Mouse (Mus musculus) thymus, postnatal 10 days (tissue): Measurements from ENCODE around the gene Ahnak.
A peak's percentile ranks its signal among the peaks of the same experiment; 100 is the strongest.
"Not testable (repeated sequence)": the region's sequence is repeated elsewhere in the genome, so short reads cannot be mapped to it uniquely, and the experiment has no call there.

Source experiments
- DNase-seq, 2 experiments: peaks; one replicate each; pipeline ENCODE4 v3.0.0; 2021; ENCODE audit warnings: low spot score in 2 of 2

Gene Ahnak

DNA sequence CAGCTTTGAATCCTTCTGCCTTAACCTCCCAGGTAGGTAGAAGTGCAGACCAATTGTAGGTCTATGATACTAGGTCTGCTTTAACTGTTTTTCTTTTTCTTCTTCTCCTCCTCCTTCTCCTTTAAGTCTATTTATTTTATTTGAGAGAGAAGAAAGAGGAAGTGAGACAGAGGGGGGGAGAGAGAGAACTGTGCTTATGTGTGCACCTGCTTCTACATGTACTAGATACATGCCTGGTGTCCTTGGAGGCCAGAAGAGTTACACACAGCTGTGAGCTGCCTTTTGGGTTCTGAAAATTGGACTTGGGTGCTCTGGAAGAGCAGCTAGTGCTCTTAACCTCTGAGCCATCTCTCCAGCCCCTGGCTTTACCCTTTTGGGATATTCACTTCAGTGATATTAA, 52.0 kb downstream of the Ahnak start:
- DNase-seq, result peak in 1 of 2 experiments; percentile 35

DNA sequence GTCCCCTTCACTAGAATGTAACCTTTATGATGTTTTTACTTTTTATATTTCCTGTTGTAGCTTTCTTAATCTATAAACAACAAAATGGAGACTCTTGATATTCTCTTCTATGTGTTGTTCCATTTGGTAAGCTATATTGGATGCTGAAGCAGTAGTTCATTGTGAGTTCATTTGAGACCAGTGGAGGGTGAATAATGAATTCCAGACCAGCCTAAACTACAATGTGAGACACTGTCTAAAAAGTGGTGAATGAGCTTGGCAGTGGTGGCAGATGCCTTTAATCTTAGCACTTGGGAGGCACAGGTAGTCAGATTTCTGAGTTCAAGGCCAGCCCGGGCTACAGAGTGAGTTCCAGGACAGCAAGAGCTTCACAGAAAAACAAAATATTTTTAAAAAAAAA, 54.0 kb downstream of the Ahnak start:
- no peak for DNase-seq

DNA sequence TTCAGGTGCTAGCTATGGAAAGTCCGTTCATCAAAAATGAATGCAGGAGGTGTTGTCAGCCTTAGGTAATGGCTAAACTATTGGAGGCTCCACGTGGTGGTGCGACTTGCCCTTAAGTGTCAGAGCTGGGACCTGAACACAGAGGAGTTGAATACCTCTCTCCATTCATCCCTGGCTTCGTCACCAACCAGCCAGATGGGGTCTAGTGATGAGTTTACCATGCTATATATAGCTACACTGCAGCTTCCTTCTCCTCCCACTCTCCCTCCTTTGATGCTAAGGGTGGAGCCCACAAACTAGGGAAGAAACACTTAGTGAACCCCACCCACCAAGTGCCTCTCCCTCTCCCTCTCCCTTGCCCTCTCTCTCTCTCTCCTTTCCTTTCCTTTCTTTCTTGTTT, 55.2 kb downstream of the Ahnak start:
- no peak for DNase-seq

DNA sequence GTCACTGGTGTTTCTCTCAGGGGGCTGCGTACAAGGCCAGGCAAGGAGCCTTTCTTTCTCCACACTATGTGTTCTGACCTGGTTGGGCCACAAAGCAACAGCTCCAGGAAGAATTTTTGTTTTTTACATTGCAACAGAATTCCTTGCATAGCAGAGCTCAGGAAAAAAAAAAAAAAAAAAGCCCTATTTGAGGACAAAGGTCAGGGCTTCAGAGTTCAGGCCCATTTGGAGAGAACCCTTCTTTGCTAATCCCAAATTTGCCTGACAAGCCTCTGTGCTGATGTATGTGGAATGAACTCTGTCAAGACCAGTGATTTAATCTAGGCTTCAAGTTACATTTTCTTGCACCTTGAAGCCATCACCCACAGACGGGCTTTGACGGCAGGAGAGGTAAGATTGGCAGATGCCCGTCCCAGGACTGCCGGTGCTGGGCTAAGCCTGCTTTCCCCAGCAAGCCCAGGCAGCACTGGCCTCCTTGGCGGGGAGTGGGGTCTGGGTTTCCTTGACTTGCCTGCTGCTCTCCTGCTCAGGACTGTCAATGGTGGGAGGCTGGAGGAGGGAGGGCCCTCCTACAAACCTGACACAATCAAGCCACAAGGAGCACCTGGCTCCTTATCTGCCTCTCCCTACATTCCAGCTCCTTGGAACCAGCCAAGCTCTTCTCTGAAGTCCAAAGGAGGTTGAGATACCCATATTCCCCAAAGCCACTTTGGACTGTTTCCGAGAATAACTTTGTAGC, 58.3 kb downstream of the Ahnak start:
- DNase-seq, result no peak

DNA sequence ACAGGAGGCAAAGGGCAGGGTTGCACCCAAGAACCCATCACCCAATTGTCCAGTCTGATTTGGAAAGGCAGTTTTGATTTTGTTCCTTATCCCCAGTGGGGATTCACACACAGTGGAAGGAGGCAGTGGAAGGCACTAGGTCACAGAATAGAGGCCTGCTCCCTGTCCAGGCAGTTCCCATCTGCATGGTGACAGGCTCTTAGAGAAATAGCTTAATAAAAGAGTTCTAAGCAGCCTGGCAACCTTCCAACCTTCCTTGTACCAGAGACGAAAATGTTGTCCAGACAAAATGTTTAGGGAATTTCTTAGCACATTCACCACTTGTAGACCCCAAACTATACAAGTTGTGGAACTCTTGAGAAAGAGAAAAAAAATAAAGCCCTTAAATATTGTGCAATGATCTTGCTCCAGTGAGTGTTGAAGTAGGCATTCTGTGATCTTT, 58.9 kb downstream of the Ahnak start:
- no peak for DNase-seq

DNA sequence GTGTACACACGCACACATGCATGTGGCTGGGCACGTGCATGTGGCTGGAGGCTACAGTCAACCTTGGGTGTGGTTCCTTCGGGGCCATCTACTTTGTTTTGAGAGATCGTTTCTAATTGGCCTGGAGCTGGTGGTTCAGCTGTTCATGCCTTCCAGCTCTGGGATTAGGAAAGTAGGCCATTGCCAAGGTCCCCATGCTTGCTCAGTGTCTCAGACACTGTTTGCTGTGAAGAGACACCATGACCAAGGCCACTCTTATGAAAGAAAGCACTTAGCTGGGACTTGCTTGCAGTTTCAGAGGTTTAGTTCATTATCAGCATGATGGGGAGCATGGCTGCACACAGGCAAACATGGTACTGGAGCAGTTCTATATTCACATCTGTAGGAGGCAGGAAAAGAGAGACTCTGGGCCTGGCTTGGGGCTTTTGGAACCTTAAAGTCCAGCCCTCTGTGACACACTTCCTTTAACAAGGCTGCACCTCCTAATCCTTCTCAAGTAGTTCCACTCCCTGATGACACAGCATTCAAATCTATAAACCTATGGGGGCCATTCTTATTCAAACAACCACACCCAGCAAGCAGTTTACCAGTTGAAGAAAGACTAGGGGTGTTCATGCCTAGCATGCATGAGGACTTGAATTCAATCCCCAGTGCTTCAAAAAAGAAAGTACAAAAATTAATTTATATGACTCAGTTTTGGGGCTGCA, 60.0 kb downstream of the Ahnak start:
- DNase-seq, result no peak

DNA sequence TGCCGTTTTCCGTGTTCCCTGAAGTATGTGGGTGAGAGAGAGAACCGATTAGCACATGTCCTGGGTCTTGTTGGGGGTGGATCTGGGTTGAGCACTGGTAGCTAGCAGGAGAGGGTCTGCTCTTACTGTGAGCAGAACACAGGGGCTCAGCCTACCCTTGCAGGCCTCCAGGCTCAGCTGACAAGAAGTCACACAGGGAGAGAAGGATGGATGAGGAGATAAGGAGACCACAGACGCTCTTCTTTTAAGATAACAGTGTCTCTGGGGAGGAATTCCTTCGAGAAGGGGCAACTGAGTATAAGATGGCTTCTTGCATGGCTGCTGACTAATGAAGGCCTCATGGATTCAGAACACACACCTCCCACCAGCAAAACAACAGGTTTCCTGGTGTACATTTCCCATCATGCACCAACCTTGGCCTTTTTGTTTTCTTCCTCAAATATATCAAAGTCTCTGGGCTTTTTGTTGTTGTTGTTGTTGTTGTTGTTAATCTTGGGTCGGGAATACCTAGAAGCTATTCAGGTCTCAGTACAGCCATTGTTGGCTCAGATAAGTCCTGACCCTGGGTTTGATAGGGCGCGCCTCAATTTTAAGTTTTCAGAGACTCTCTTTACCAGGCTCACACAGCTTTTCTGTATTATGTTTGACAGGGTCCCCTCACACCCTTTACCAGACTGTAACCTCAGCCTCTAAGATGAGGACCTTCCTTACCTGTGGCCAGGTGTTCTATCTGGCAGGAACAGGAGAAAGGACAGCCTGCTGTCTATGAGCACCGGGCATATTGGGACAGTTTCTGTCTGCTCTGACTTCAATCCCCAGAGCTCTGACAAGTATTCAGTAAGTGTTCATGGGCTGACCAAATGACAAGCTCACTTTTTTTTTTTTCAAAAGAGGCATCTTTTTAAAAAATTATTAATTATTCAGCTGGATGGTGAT, 61.5 kb downstream of the Ahnak start:
- no peak for DNase-seq

DNA sequence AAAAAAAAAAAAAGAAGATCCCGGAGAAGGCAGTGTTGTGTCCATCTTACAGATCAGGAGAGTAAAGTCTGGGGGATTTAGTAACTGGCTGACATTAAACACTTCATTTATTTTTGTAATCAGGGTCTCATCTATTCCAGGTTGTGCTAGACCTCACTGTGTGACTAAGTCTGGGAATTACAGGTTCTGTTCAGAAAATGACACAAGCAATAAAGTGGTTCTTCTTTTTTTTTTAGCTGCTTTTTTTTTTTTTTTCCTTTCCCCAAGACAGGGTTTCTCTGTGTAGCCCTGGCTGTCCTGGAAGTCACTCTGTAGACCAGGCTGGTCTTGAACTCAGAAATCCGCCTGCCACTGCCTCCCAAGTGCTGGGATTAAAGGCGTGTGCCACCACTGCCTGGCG, 62.9 kb downstream of the Ahnak start:
- DNase-seq, result not testable (repeated sequence)

DNA sequence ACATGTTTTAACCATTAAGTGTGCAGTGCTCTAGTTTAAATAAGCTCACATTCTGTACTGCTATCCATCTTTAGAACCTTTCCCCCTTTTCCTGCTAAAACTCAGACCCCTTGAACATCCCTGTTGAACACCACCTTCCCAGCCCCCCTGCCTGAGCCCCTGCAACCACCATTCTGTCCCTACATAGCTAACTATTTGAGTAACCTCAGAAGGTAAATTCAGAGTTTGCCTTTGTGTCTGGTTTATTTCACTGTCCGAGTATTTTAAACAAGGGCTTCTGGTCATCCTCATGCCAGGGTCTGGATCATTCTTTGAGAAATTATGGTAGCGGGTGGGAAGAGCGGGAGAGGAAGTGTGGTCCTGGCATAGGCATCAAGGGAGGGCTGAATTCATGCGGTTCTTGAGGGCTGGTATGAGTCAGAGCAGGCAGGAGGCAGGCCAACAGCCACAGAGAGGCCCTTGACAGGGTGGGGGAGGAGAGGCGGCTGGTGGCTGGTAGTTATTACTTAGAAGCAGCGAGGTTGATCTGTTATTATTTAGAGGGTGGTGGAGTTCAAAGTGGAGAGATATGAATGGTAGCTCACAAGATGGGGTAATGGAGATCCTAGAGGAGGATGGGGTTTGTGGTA, 63.8 kb downstream of the Ahnak start:
- no peak for DNase-seq

DNA sequence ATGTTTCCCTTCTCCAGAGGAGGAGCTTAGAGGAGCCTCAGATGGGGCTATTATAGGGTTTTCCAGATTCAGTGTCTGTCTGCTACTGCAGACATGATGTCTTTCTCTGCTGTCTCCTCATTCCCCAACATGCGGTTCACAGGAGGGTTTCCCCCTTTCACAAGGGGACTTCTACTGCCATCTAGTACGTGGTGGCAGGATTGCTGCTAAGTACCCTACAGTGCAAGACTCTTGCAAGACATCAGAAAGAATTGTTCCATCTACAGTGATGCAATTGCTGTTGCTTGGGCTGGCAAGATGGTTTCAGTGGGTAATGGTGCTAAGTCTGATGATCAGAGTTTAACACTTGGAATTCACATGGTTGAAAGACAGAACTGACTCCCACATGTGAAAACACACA, 66.1 kb downstream of the Ahnak start:
- peak; percentile 49 to 55 for DNase-seq

DNA sequence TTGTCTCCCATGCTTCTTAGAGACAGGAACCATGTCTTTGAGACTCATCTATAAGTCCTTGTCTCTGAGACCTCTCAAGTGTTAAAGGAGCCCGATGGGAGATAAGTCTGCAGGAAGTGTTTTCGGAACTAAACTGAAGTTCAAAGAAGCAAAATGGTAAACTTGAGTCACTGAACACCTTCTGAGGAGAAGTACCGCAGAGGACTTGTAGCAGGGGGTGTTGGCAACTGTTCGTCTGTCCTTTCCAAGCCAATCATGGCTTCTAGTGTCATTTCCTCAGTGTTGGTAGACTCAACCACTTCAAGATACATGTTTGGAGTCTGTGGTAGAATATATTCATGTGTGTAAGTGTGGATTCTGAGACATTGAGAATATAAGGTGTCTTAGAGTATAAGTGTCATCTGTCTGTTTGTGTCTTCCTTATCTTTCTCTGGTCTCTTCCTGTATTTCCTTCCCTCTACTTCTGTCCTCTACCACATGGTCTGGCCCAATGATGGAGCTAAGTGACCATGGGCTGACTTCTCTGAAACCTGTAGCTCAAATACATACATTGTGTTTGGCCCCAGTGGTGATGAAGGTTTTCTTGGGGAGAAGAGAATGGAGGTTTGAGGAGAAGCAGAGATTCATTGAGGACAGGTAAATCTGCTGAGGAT, 66.7 kb downstream of the Ahnak start:
- DNase-seq, result no peak

DNA sequence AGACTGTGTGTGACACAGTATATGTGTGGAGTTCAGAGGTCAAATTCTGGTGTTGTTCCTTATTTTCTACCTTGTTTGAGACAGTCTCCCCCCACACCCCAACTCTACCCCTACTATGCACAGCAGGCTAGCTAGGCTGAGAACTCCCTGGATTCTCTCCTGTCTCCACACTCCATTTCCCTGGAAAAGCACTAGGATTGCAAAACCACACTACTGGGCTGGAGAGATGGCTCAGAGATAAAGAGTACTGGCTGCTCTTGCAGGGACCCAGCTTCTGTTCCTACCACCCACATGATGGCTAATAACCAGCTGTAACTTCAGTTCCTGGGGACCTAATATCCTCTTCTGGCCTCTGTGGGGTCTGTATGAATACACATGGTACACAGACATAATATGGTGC, 68.6 kb downstream of the Ahnak start:
- DNase-seq, result no peak

DNA sequence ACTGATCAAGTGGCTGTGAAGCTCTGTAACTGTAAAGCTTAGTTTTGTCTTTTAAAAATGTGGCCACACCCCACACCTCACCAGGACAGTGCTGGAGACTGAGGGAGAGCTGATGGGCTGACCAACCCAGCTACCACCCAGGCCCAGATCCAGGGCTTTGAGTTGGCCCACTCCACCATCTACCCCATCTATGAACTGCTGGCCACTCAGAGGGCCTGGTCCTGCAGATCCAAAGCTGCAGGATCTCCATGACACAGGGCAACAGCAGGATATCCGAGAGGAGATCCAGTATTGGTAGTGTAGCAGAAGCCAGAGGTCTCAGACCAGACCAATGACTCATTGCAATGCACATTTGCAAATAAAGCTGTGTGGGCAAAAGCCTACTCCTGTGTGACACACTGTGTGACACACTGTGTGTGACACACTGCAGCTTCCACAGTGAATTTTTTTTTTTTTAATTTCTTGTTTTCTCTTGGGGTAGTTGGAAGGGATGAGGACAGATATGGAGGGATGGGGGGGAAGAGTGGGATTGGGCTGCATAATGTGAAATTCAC, 69.3 kb downstream of the Ahnak start:
- DNase-seq, result no peak

DNA sequence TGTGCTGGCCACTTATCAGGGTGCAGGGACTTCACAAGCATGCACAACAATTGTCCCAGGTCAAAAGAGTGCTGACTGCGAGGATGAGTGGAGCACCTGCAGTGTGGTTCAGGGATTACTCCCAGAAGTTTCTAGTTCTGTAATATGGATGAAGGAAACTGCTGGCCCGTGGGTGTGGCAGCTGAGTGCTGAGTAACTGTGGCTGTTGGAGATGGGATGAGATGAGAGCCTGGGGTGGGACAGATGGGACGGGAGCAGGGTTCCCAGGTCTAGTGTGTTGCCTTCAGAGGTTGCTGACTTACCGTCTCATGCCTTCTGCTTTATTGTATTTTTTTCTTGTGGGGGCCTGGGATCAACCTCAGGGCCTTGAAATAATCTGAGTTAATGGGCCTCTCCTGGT, 69.9 kb downstream of the Ahnak start:
- no peak for DNase-seq

DNA sequence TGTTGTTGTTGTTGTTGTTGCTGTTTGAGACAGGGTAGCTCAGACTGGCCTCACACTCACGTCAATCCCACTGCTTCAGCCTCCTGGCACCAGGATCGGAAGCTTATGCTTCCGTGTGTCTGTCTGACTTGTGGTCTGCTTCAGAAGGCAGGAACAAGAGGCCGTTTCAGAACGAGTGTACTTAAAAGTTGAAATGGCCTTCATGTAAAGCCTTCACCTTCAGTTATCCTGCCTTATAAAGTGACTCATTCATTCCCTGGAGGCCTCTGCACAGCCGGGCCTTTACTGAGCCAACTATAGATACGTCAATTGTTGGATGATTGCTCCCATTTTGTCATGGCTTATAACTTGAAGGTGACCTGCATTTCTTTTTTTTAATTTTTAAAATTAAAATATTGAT, 70.3 kb downstream of the Ahnak start:
- no peak for DNase-seq

DNA sequence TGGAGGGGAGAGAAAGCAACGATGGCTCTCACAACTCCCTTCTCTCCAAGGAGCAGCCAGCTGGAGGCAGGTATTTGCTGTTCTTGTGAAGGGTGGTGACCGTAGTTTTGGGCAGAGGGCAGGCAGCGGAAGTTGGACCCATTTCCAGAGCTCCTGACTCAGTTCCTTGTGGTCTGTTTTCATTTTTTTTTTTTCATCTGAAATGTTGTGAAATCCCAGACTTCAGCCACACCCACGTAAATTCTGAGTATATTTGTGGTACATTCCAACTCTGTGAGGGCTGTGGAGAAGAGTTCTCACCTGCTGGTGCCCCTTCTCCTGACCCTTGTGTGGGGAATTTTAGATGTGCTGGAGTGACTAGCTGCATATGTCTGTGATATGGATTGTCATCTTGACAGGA, 71.0 kb downstream of the Ahnak start:
- no peak for DNase-seq

DNA sequence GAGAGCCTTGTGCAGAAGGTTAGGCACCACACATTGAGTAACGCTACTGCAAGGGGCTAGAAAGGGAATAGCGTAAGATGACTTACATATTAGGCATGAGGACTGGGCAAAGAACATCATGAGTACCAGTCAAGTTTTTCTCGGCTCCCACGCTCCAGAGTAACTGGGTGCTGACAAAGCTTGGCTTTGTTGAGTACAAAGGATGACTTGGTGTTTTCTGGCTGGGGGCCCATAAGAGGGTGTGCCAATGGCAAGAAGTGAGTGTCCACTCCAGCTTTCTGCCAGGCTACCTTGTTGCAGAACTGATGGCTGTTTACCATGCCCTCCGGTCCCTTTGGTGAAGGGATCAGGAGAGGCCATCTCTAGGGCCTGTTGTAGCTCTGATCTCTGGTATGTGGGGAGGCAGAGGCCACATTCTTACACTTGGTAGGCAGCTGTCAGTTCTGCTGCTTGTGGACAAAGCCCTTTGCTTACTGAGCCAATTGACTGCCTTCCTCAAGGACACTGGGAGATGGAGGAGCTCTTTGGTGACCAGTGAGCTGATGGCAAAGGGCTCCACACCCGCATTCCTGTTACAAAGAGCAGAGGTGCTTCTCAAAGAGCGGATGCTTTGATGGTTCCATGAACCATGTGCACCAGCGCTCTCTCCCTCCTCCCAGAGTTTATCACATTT, 72.3 kb downstream of the Ahnak start:
- no peak for DNase-seq

DNA sequence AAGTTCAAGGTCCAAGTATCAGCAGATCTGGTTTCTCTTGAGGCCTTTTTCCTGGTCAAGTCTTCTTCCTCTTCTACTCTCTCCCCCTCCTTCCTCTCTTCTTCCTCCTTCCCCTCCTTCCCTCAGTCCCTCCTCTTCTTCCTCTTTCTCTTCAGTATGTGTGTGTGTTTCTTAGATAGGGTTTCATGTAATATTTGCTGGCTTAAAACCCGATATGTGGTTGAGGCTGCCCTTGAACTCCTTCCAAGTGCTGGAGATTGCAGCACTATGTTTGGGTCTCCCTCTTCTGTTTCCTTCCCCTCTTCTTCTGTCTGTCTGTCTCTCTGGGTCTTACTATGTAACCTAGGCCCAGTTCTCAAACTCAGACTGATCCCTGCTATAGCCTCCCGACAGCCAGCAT, 73.7 kb downstream of the Ahnak start:
- DNase-seq, result no peak

DNA sequence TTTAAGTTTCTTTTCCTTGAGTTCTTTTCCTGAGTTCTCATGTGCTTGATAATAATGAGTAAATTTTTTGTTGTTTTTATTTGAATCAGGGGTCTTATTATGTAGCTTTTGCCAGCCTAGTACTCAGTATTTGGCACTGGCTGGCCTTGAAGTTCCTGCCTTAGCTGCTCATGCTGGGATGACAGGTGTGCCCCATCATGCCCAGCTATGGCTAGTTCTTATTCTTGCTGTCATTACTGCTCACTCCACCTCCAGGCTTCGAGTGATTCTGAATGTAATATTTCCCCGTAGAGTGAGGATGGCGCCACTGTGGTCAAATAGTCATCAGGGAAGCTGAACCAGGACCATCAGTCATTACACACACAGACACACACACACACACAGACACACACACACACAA, 74.7 kb downstream of the Ahnak start:
- DNase-seq, result no peak
